Mouse (Mus musculus) heart, postnatal 4 days (tissue): ENCODE results near the gene Mnat1. TPM values are rescaled to one million over a fixed set of nuclear protein-coding genes. Genes with fewer than 3 reads are reported as not detected.

ENCODE experiments used
- DNase-seq: peaks from one replicate; pipeline ENCODE4 v3.0.0; 2021
- total RNA-seq, 2 experiments: library from RNA; stranded (reverse); gene quantifications; 2 replicates each; pipeline ENCODE4 v1.2.3; 2021

The Mnat1 gene
- total RNA-seq, 2 experiments from 2014 or later, result 28.0 to 30.3 TPM

- DNase-seq, result no peak
Observed at GRCm38 (mm10) chr12:73317706-73318686, 194.5 kb downstream of the Mnat1 start.

Other genes starting within 250 kb of the Mnat1 start
- not detected for gene Six6, start 183.8 kb upstream of the Mnat1 start, total RNA-seq
- gene 4930447C04Rik, start 182.9 kb upstream of the Mnat1 start, total RNA-seq, result 1 to 10 TPM in 1 of 2 experiments, under 1 TPM in 1; 0.72 to 1.2 TPM
- gene Six1, start 69.8 kb upstream of the Mnat1 start, total RNA-seq, result under 1 TPM; 0.19 to 0.54 TPM
- gene Six4, start 10.3 kb upstream of the Mnat1 start, total RNA-seq, result 1 to 10 TPM; 2.3 TPM
- 10 to 100 TPM; 29.6 to 30.5 TPM for gene Trmt5, start 163.0 kb downstream of the Mnat1 start, total RNA-seq
- gene Slc38a6, start 163.1 kb downstream of the Mnat1 start, total RNA-seq, result 1 to 10 TPM; 7.4 to 8.5 TPM